Mouse (Mus musculus): Measurements from ENCODE around the gene Hsd3b1. TPM values are rescaled to one million over a fixed set of nuclear protein-coding genes. Genes with fewer than 3 reads are reported as not detected.
"Not testable (repeated sequence)": the region's sequence is repeated elsewhere in the genome, so short reads cannot be mapped to it uniquely, and the experiment has no call there.

Hsd3b1 gene
- total RNA-seq (2022), result under 1 TPM in 1 of 4 experiments, not detected in 3; 0.24 TPM

GRCm38 (mm10) chr3:98859576-98859975 is at the start of gene Hsd3b1:
Gene Hsd3b1, minus strand, starts transcription at chr3:98859794.
- DNase-seq (ENCODE audit: low spot score), result no peak

DNA sequence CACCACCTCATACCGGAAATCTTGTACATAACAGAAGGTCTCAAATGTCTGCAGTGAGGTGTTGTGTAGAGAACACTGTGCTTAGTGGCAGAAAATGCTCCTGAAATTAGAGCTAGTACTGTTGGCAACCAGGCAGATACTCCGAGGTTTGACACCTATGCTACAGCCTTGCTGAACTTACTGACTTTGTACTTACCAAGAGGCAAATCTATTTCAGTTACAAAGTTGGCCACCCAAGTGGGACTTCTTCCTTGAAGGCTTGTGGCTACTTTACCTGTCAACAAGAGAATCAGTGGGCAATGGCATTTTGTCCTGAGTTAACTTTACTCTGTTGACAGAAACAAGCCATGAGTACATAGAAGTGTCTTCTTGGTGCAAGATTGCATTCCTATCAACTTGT is 38.0 kb upstream of the Hsd3b1 start:
- no peak for DNase-seq (ENCODE audit: low spot score)

- no peak for DNase-seq (ENCODE audit: low spot score)
Measured at GRCm38 (mm10) chr3:98895071-98895601, 35.5 kb upstream of the Hsd3b1 start.

DNA sequence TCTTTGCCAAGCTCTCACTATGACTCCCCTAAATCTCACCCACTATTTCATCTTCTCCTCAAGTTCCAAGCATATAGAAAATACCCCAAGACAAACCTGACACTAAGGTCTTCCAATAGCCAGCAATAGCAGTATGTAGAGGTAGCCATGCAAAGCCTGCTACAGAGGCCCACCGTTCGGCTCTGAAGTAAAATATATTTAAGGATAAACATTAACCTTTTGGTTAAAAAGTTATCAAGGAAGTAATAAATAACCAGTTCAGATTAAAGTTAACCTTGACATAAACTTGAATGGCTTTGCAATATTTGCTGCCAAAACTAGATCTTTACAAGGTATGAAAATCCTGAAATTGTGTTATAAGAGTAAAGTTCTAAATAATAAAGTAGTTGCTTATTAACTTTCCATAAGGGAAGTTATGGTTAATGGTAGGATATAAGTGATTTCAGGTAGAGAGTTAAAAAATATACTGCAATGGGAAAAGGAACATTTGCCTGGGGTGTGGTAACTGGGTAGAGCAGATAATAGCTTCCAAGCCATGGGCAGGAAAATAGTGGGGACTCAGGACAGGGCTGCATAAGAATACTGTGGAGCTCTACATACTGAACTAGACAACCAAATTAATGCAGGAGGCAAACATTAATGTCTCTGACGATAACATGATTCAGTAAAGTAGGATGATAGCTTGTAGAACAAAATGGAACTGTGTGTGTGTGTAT is 33.6 kb upstream of the Hsd3b1 start, which contains the start of gene Hao2:
Gene Hao2, minus strand, starts transcription at position 183 of the 716 bp plus-strand sequence.
- no peak for DNase-seq (ENCODE audit: low spot score)

GRCm38 (mm10) chr3:98890430-98890829 is 30.8 kb upstream of the Hsd3b1 start:
- no peak for DNase-seq (ENCODE audit: low spot score)

DNA sequence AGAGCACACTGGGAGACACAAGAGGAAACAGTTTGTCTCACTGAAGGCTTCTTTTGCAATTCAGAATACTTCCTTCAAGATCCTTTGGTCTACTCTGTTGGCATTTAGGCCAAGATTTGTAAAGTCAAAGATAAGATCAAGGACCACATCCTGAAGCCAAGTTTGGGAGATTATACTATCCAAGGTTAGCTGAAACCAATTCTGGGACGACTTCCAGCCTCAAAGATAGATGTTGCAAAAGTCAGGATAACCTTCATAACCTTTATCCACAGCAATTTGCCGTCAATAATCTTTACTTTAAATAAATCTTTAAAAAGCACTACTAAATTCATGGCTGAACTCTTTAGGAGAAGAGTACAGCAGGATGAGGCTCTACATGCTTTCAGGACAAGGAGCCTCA is 28.6 kb upstream of the Hsd3b1 start:
- DNase-seq (ENCODE audit: low spot score), result no peak

- DNase-seq (ENCODE audit: low spot score), result no peak
Measured at GRCm38 (mm10) chr3:98880831-98881230, 21.2 kb upstream of the Hsd3b1 start.

DNA sequence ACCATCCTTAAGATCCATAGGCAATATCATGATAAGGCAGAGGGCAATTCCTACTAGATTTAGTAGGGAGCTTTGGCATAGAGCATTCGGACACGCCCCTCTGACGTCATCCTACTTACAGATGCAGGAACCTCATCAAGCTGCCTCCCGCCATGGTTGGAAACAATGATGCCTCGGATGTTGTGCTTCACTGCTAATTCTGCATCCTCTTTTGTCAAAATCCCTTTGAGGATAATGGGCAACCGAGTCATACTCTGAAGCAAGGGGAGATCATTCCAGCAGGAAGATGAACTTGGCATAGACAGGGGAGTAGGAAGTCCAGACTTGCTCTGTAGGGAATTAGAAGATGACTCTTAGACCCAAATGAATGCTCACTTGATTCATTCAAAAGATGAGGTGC is 20.6 kb upstream of the Hsd3b1 start:
- no peak for DNase-seq (ENCODE audit: low spot score)

DNA sequence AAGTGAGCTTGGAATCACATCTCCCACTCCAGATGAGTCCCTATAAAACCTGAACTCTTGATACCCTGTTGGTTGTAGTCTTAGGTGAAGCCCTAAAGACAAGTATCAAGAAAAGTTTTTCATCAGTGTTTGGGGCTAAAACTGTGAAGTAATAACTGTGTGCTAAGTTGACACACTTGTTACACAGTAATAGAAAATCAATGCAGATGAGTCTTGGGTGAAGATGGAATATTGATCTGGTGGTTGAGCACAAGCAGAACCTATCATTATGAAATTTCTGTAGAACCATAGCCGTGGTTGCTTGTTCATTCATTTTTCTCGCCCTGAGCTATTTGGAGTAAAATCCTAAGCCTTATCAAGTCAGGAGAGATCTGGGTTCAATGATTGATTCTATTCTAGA is 8.6 kb upstream of the Hsd3b1 start:
- DNase-seq (ENCODE audit: low spot score), result no peak

DNA sequence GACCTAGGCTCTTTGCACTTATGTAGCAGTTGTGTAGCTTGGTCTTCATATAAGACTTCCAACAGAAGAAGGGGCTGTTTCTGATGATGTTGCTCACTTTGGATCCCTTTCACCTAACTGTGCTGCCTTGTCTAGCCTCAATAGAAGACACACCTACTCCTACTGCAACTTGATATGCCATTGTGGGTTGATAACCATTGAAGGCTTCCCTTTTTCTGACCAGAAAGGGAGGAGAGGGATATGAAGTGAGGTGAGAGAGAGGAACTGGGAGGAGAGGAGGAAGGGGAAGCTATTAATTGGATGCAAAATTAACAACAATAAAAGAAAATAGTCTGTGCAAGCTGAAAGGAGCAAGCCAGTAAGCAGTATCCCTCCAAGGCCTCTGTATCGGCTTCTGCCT is 3.2 kb upstream of the Hsd3b1 start:
- DNase-seq (ENCODE audit: low spot score), result no peak

DNA sequence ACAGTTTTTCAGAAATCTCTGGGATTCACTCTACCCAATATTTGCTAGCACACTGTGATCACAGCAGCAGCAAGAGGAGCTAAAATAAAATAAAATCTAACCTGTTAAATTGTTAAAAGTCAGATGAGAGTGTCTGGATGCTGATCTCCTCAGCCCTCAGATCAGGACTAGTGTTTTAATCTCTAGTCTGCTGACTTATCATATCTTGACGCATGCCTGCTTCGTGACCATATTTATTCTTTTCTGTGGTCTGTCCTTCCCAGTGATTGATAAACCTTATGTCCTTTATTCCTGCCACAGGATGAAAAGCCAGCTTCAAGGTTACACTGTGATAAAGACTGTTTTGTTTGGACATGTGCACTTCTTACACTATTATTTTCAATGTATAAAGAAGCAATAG is 1.5 kb downstream of the Hsd3b1 start:
- DNase-seq (ENCODE audit: low spot score), result no peak

DNA sequence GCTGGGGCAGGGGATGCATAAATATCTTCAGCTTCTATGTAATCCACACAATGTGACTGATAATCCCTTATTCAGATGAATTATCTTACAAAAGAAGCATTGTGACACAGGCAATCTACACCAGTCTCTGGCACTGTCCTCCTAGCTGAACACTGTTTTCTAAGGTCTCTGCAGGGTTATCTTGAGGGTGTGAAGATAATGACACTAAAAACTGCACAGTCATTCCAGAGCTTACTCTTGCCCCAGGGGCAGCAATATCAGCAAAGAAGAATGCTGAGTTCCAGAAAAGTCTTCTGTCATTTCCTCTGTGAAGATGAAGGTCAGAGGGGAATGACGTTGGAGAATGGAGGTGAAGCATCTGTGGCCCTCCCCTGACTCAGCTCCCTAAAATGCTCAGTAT is 2.7 kb downstream of the Hsd3b1 start:
- no peak for DNase-seq (ENCODE audit: low spot score)

- no peak for DNase-seq (ENCODE audit: low spot score)
Measured at GRCm38 (mm10) chr3:98855160-98855559, 4.4 kb downstream of the Hsd3b1 start.

- no peak for DNase-seq (ENCODE audit: low spot score)
Measured at GRCm38 (mm10) chr3:98853685-98854084, 5.9 kb downstream of the Hsd3b1 start.

- no peak for DNase-seq (ENCODE audit: low spot score)
Measured at GRCm38 (mm10) chr3:98853051-98853450, 6.5 kb downstream of the Hsd3b1 start.

DNA sequence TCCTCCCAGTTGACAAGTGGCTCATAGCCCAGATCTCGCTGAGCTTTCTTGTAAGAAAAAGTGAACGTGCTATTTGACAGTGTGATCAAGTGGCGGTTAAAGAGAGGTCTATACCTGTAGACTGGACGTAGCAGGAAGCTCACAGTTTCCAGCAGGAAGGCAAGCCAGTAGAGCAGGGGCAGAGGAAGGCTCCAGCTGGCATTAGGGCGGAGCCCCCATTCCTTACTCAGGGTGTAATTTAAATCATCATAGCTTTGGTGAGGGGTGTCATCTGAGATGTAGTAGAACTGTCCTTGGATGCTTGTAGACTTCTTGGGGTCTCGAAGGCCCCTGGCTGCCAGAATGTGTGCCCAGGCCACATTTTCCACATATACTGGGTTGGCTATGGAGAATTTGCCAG is 7.0 kb downstream of the Hsd3b1 start:
- DNase-seq (ENCODE audit: low spot score), result no peak

DNA sequence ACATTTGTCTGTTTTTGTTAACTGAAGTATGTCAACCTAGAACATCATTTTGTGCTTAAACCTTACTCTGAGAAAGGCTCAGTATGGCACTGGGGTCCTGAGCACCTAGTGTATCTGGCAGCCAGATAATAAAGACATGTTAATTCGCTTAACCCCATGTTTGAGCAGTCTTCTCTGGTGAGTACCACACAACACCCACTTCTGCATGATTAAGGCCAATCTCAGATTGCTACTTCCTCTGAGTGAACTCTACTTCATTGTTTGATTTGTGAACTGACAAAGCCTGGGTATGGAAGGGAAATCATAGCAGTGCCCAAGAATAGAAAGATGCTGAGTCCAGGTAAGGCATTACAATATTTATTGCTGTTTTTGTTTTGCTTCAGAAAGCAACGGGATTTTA is 7.7 kb downstream of the Hsd3b1 start:
- DNase-seq (ENCODE audit: low spot score), result no peak

DNA sequence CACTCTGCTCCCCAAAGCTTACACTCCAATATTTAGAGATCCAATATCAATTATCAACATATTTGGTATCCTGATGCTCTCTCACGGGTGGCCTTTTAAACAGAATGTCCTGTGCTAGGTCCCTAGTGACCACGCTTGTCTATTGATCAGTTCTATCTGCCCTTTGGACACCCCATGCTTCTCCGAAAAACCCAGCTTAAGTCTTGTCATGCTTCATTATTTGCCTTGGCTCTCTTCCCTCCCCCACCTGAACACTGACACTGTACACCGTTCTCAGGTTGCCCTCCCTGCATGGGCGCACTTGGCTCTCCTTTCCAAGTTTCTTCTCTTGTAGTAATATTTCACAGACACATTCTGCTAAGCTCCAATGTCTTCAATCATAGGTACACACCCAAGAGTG is 9.3 kb downstream of the Hsd3b1 start:
- no peak for DNase-seq (ENCODE audit: low spot score)

DNA sequence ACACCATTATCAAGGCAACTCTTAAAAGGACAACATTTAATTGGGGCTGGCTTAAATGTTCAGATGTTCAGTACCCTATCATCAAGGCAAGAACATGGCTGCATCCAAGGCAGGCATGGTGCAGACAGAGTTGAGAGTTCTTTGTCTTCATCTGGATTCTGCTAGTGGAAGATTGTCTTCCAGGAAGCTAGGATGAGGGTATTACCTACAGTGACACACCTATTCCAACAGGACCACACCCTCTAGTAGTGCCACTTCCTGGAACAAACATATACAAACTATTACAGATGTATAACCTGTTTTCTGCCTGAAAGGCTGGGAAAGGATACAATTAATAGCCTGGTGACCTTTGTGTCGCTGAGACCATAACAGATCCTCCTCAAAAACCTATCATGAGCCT is 10.7 kb downstream of the Hsd3b1 start:
- no peak for DNase-seq (ENCODE audit: low spot score)

DNA sequence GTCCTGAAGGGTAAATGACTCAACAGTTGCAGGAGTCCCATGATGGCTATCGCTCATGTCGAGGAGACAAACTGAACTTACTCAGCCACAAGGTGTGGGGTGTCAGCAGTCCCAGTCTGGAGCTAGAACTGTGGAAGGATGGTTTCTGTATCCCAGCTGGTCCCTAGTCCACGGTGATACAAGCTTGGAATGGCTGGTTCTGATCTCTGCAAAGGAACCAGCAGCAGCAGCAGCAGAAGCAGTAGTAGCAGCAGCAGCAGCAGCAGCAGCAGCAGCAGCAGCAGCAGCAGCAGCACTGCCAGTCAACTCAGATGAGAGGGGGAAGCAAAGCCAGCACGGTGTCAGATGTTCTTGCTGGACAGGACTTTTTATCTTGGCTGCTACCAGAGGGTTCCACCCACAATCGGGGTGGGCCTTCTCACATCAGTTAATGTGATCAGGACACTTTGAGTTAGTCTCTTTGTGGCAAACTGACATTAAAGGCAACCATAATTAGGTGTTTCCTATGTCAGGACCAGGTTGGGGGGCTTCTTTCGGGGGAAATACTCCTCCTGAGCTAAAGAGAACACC is 45.4 kb downstream of the Hsd3b1 start, which contains the start of gene Hsd3b6:
Gene Hsd3b6, minus strand, starts transcription at position 343 of the 570 bp plus-strand sequence.
- DNase-seq (ENCODE audit: low spot score), result no peak

DNA sequence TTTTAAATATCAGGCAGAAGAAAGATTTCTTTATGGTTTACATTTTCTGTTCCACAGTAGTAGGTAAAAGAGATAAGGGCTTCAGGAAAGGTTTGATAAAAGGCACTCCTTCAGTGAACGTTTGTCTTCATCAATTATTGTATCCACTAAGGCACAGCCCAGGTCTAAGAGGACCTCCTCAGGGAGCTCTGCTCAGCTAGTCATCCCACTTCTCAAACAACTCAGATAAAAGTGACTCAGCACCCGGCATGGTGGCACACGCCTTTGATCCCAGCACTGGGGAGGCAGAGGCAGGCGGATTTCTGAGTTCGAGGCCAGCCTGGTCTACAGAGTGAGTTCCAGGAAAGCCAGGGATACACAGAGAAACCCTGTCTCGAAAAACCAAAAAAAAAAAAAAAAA is 46.9 kb downstream of the Hsd3b1 start:
- not testable (repeated sequence) for DNase-seq (ENCODE audit: low spot score)

DNA sequence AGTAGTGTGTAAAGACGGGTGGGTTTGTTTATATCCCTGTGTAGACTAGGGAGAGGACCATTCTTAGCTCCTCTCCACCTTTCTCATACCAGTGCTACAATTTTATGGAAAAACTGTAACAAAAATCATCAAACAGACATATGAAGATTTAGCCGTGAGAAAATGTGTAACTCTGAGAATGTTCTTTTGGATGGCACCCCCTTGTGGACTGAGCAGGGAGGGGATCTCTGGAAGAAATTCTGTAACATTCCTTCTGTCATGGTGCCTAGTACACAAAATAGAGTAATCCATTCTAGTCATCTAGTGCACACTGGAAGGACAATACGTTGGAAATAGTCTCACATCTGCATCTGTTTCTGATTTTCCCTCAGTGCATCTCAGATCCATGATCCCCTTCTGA is 54.6 kb downstream of the Hsd3b1 start:
- not testable (repeated sequence) for DNase-seq (ENCODE audit: low spot score)
